Mouse (Mus musculus): ENCODE data around the gene Ap3s2.

The Ap3s2 gene

GRCm38 (mm10) chr7:79890436-79891221 lies 29.8 kb downstream of the Ap3s2 start:
- DNase-seq (ENCODE audit: low read depth, low spot score) = no peak

- no peak for DNase-seq (ENCODE audit: low read depth, low spot score)
These were observed 31.8 kb downstream of the Ap3s2 start for GRCm38 (mm10) chr7:79888603-79889002.

GRCm38 (mm10) chr7:79883613-79884334 lies 36.7 kb downstream of the Ap3s2 start:
- no peak for DNase-seq (ENCODE audit: low read depth, low spot score)

- no peak for DNase-seq (ENCODE audit: low read depth, low spot score)
These were observed 38.5 kb downstream of the Ap3s2 start for GRCm38 (mm10) chr7:79881901-79882300.

- no peak for DNase-seq (ENCODE audit: low read depth, low spot score)
These were observed 39.5 kb downstream of the Ap3s2 start for GRCm38 (mm10) chr7:79880998-79881397.

- DNase-seq (ENCODE audit: low read depth, low spot score) = no peak
These were observed 40.4 kb downstream of the Ap3s2 start for GRCm38 (mm10) chr7:79880033-79880432.

GRCm38 (mm10) chr7:79878455-79879025 lies 41.9 kb downstream of the Ap3s2 start:
- DNase-seq (ENCODE audit: low read depth, low spot score) = no peak

- DNase-seq (ENCODE audit: low read depth, low spot score) = no peak
These were observed 47.0 kb downstream of the Ap3s2 start for GRCm38 (mm10) chr7:79873407-79873806.

GRCm38 (mm10) chr7:79871797-79872345 lies 48.6 kb downstream of the Ap3s2 start:
- no peak for DNase-seq (ENCODE audit: low read depth, low spot score)

GRCm38 (mm10) chr7:79869072-79869719 lies 51.3 kb downstream of the Ap3s2 start:
- no peak for DNase-seq (ENCODE audit: low read depth, low spot score)

GRCm38 (mm10) chr7:79868475-79868874 lies 52.0 kb downstream of the Ap3s2 start:
- DNase-seq (ENCODE audit: low read depth, low spot score) = no peak

- DNase-seq (ENCODE audit: low read depth, low spot score) = no peak
These were observed 52.6 kb downstream of the Ap3s2 start for GRCm38 (mm10) chr7:79867861-79868260.

GRCm38 (mm10) chr7:79866294-79867000 lies 54.0 kb downstream of the Ap3s2 start:
- no peak for DNase-seq (ENCODE audit: low read depth, low spot score)

GRCm38 (mm10) chr7:79861794-79862193 lies 58.7 kb downstream of the Ap3s2 start:
- DNase-seq (ENCODE audit: low read depth, low spot score) = no peak

- DNase-seq (ENCODE audit: low read depth, low spot score) = no peak
These were observed 59.6 kb downstream of the Ap3s2 start, which contains the start of gene Anpep for GRCm38 (mm10) chr7:79860811-79861210. Gene Anpep, minus strand, starts transcription at chr7:79861059.

GRCm38 (mm10) chr7:79858956-79859630 lies 61.4 kb downstream of the Ap3s2 start:
- no peak for DNase-seq (ENCODE audit: low read depth, low spot score)

- DNase-seq (ENCODE audit: low read depth, low spot score) = no peak
These were observed 62.1 kb downstream of the Ap3s2 start for GRCm38 (mm10) chr7:79858202-79858934.

- no peak for DNase-seq (ENCODE audit: low read depth, low spot score)
These were observed 64.1 kb downstream of the Ap3s2 start for GRCm38 (mm10) chr7:79856305-79856704.
